Mouse (Mus musculus): Measurements from ENCODE around the gene Als2. TPM values are rescaled to one million over a fixed set of nuclear protein-coding genes. Genes with fewer than 3 reads are reported as not detected.

Gene Als2
- total RNA-seq, 2 experiments from 2014 or later, result 5.5 to 12.3 TPM

Other genes starting within 250 kb of the Als2 start
- gene C2cd6, start 142.3 kb downstream of the Als2 start, total RNA-seq (2015; ENCODE audit: low replicate concordance), result not detected in 2 replicates
- gene C2cd6, start 142.3 kb downstream of the Als2 start, total RNA-seq (2017; ENCODE audit: low replicate concordance), result not detected in 2 replicates
- gene Tmem237, start 116.8 kb downstream of the Als2 start, total RNA-seq (2015; ENCODE audit: low replicate concordance), result 3.3 and 10.6 TPM in 2 replicates
- 1.4 and 1.5 TPM in 2 replicates for gene Tmem237, start 116.8 kb downstream of the Als2 start, total RNA-seq (2017; ENCODE audit: low replicate concordance)
- 0.84 and 1.9 TPM in 2 replicates for gene Mpp4, start 73.8 kb downstream of the Als2 start, total RNA-seq (2015; ENCODE audit: low replicate concordance)
- 0.56 and 0.85 TPM in 2 replicates for gene Mpp4, start 73.8 kb downstream of the Als2 start, total RNA-seq (2017; ENCODE audit: low replicate concordance)
- gene Cdk15, start 19.7 kb upstream of the Als2 start, total RNA-seq (2015; ENCODE audit: low replicate concordance), result not detected in 2 replicates
- not detected in 2 replicates for gene Cdk15, start 19.7 kb upstream of the Als2 start, total RNA-seq (2017; ENCODE audit: low replicate concordance)
- gene Fzd7, start 245.2 kb upstream of the Als2 start, total RNA-seq (2015; ENCODE audit: low replicate concordance), result 1.7 and 3.1 TPM in 2 replicates
- 0.28 and 0.43 TPM in 2 replicates for gene Fzd7, start 245.2 kb upstream of the Als2 start, total RNA-seq (2017; ENCODE audit: low replicate concordance)

All from erythroblast, adult 5-6 weeks (primary cell).